Mouse (Mus musculus) spleen, adult 2 months (tissue): Measurements from ENCODE around the gene Snx12.

ENCODE experiments used
- CTCF ChIP-seq: fragments of 200-500 bp; IDR thresholded peaks from 2 replicates; pipeline ENCODE4 v1.5.1; 2011; ENCODE audit warnings: mild to moderate bottlenecking, inconsistent platforms; ENCODE audit not compliant: insufficient read depth, insufficient read length, insufficient replicate concordance; ENCODE audit errors: extremely low read depth
- POLR2A ChIP-seq: fragments of 200-500 bp; IDR thresholded peaks from 2 replicates; pipeline ENCODE4 v1.6.1; 2011; ENCODE audit warnings: low read depth, low read length, inconsistent platforms

DNA sequence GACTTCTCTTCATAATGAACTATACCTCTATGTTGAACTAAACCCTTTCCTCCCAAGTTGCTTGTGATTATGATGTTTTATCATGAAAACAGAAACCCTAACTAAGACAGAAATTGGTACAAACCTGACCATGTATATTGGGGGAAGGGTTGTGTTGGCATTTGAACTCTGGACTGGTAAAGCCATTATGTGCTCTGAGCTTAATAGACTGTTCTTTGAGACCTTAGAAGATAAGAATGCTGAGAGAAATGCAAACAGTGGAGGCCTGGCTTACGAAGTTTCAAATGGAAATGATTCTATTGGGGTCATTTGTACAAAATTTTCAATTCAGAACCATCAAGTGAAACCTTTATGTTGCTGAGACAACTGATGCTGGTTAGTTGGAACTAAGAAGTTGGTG, 34.7 kb downstream of the Snx12 start:
- TF ChIP-seq CTCF (no peak), POLR2A (no peak)
